Mouse (Mus musculus): Measurements from ENCODE around the gene Polr2b. TPM values are rescaled to one million over a fixed set of nuclear protein-coding genes. Genes with fewer than 3 reads are reported as not detected.

The Polr2b gene
- polyA plus RNA-seq, 1 experiment from 2014 or later, result 70.0 TPM

- WGBS, result 72% methylated on average over 14 of the region's 14 CpGs
- ATAC-seq (replicated peaks; ENCODE audit: low FRiP score) (no peak), DNase-seq (ENCODE audit: low spot score) (no peak)
- no peaks in the 10 kb centered on the region for H3K9me3 ChIP-seq (ENCODE audit: control insufficient read depth, low read length)
- no peaks in the 10 kb centered on the region for H3K27me3 ChIP-seq (replicated peaks; ENCODE audit: control insufficient read depth, insufficient read depth, low read length)
- H3K27ac ChIP-seq (ENCODE audit: low read depth, low read length), result no peak overlapping the region
- H3K36me3 ChIP-seq (ENCODE audit: control insufficient read depth, insufficient read depth, low read length), result no peaks in the 10 kb centered on the region
- H3K4me2 ChIP-seq, result no peak overlapping the region
- no peak overlapping the region for H3K9ac ChIP-seq (ENCODE audit: low read depth, low read length)
- H3K4me1 ChIP-seq (replicated peaks; ENCODE audit: control insufficient read depth, insufficient read depth, low read length), result no peaks in the 10 kb centered on the region
- H3K4me3 ChIP-seq (ENCODE audit: low read depth, low read length), result no peak overlapping the region
These were observed 88.5 kb downstream of the Polr2b start for GRCm38 (mm10) chr5:77398285-77399057.

Small RNA genes lying within 50 kb of the gene (microRNA-seq; reads per million reads assigned to microRNA genes)
- gene Mir5098 (ENCODE audit: borderline number of aligned reads), result 1.1 reads per million

Other genes starting within 250 kb of the Polr2b start
- gene Hopx, start 195.0 kb upstream of the Polr2b start, polyA plus RNA-seq (2014; fragmentation: Nextera tagmentation; extraction: Ambion mirVana), result 0.15 TPM in 1 of 2 replicates, not detected in the other
- 0.29 TPM in 1 of 2 replicates, not detected in the other for gene Spink2, start 98.7 kb upstream of the Polr2b start, polyA plus RNA-seq (2014; fragmentation: Nextera tagmentation; extraction: Ambion mirVana)
- 21.8 and 22.7 TPM in 2 replicates for gene Rest, start 44.7 kb upstream of the Polr2b start, polyA plus RNA-seq (2014; fragmentation: Nextera tagmentation; extraction: Ambion mirVana)
- gene Noa1, start 63 bp upstream of the Polr2b start, polyA plus RNA-seq (2014; fragmentation: Nextera tagmentation; extraction: Ambion mirVana), result 57.7 and 61.8 TPM in 2 replicates
- gene Igfbp7, start 97.9 kb downstream of the Polr2b start, polyA plus RNA-seq (2014; fragmentation: Nextera tagmentation; extraction: Ambion mirVana), result 8.2 and 8.6 TPM in 2 replicates